Mouse (Mus musculus) thymus, postnatal 14 days (tissue): ENCODE results near the gene Rpe65.

Experiments
- DNase-seq: peaks from one replicate; pipeline ENCODE4 v3.0.0; 2021

Gene Rpe65

DNA sequence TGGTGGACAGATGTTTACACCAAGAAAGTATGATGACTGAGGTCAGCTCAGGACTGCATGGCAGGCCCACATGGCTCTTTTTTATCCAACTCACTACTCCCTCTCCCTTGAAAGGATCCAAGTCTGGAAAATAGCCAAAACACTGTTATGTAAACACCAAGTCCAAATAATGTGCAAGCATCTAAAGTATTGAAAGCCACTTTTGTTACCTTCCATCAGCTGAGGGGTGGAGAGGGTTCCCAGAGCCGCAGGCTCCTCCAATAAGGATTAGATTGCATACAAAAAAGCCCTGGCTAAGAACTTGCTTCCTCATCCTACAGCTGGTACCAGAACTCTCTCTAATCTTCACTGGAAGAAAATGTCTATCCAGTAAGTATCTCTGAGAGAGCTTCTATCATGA is at the start of gene Rpe65:
Rpe65 (plus strand) TSS at position 301 of the 400 bp plus-strand sequence.
- DNase-seq, result no peak

DNA sequence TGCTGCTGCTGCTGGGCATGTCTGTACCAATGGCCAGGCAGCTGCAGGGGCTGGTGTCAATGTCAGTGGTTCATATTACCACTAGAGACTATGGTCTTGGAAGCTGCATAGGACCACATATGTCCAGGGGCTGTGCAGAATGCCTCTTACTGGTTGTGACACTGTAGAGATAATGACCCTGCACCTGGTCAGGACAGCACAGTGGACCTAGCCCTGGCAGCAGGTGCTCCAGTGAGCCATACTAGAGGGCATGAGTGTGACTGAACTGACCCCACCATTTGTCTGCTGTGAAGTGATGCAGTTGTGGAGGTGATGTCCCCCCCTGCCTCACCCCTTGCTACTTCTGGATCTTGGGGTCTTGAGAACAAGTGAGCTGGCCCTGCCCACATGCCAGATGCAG is 48.8 kb upstream of the Rpe65 start:
- no peak for DNase-seq

DNA sequence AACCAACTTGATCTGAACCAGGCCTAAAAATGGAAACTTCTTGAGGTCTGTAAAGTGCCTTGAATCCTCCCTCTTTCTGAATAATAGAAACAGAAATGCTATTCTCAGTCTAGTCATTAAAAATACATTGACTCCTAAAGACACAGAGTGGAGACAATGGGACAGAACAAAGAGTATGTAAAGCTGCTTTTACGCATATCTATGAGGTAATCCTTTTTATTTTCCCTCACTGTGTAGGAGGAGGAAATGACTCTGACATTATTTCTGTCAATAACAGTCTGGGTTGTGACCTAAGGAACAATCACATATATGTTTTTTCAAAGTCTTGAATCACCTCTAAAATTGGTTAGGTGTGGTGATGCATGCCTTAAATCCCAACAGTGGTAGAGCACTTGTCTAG is 16.0 kb downstream of the Rpe65 start:
- DNase-seq, result no peak

DNA sequence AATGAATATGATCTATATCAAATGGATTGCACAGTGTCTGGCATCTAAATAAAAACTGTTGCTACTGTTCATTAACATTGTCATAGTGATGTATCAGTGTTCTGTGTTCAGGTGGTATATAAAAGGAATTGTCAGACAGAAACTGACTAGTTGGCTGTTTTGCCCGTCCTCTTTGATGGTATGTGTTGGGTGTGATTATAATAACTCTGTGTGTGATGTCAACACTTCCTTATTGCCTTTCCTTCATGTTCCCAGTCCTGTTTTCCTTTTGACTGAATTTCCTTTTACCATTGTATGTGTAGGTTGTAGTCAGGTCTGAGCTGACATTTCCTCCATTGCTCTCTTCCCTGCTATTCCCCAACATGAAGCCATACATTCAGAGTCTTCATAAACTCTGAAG is 22.1 kb downstream of the Rpe65 start:
- DNase-seq, result no peak

DNA sequence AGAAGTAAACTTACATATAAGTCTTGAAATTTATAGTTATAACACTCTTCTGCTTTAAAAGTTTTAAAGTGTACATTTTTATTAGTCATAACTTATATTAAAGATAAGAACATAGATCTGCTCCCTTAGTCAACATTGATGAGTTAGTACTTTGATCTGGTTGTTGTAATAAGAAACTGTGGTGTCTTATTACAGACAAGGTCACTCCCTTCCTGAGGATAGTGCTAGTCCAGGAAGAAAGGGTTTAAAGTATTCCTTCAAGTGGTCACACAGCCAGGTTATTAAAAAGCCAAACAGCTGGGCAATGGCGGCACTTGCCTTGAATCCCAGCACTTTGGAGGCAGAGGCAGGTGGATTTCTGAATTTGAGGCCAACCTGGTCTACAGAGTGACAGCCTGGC is 25.0 kb downstream of the Rpe65 start:
- DNase-seq, result no peak

DNA sequence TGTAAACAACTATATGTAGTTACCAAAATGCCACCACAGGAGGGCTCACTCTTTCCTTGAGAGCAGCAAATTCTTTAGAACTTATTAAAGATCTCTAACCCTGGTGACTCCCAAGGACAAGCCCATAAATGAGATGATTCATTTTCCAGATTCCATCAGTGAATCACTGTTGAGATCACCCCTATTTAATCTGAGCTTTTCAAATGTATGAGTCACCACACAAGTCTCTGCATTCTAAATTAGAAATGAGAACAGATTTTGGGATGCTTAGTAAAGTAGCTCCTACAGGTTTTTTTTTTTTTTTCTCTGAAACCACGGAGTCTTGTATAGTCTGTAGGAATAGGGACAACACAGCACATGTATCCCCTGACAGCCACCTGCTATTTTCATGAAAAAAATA is 61.8 kb downstream of the Rpe65 start:
- no peak for DNase-seq

DNA sequence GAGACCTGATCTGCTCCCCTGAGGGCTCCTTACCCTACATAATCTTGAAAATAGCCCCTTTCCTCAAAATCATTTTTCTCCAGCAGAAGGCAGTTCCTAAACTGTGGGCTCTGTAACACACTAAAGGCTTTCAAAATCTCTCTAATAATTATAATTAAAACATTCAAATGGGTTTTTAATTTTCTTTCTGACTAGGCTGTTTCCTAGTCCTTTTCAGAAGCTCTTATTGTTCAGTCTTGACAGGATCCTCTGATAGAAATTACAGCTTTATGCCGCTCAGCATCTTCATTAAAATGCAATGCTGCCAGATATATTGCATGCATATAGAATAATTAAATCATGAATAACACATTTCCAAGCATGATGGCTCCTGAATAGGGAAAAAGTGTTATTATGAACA is 64.4 kb downstream of the Rpe65 start:
- no peak for DNase-seq
